Mouse (Mus musculus) cerebral cortex, adult 2 months (tissue): ENCODE results near the gene Osbpl9.

Experiments
- WGBS: fragments of 180-500 bp; shearing (Covaris S2); methylation state at CpG from one replicate; pipeline ENCODE4 v1.1.7; 2018; 5-methylcytosine and 5-hydroxymethylcytosine counted together

Gene Osbpl9

DNA sequence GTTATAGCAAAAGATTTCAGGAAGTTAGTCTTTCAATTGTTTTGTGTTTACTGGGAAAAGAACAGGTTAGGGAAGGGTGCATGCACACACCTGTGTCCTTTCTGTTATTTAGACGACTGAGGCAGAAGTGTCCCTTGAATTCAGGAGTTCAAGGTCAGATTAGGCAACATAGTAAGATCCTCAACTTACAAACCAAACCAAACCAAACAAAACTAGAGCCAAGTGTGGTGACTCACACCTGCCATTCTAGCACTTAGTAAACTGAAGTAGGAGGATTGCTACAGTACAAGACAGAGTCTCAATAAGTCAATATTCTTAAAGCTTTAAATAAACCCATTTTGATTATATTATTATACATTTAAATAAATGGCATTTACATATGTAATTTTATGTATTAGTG is 180.1 kb downstream of the Osbpl9 start:
- 84% methylated on average over 1 of the region's 1 CpGs for WGBS

DNA sequence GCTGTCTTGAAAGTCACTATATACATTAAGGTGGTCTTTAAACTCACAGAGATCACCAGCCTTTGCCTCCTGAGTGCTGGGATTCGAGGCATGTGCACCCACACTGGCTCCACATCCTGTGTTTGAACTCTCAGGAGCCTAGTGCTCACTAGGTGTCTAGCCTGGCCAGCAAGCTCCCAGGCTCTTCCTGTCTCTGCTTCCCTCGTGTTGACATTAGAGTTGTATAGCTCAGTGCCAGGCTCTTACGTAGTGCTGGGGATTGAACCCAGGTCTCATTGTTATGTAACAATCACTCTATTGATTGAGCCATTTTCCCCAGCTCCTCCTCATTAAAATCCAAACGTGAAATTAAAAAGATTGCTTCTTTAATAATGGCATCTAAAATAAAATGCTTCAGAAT is 182.8 kb downstream of the Osbpl9 start:
- 54% methylated on average over 4 of the region's 4 CpGs for WGBS

DNA sequence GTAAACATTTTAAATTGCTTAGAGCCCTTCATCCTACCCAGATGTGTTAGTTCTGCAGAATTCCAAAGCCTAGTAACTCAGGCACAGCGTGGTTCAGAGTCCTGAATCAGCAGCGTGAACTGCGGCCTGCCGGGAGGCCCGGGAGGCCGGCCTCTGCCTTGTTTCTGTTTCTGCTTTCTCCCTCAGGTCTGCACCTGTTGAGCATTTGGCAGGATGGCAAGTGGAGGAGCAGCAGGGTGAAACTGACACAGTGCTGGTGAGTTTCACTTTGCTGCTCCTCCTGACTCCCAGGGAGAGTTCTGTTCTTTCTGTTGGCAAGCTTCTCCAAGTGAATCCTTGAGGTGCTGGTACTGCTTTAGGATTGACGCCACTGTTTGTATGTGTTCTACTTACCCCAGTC is 184.6 kb downstream of the Osbpl9 start:
- WGBS = 64% methylated on average over 7 of the region's 7 CpGs

DNA sequence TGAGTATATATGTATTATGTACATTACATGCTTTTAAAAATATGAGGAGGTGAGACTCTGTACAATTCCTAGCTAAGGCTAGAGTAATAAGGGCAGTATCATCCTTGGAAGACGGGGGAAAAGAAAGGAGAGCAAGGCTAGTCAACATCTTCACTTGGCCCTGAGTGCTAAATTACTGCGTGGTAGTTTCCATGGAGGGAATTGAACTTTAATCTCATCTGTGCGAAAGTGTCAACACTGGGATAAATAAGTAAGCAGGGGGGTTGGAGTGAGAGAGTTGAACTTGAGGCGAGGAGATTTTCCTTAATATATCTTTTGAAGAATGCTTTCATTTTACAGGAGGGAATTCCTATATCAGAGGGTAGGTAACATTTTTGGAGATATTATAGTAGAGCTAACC is 188.0 kb downstream of the Osbpl9 start:
- WGBS = 96% methylated on average over 4 of the region's 4 CpGs
